Mouse (Mus musculus): Measurements from ENCODE around the gene Epx. TPM values are rescaled to one million over a fixed set of nuclear protein-coding genes. Genes with fewer than 3 reads are reported as not detected.
"Not testable (repeated sequence)": the region's sequence is repeated elsewhere in the genome, so short reads cannot be mapped to it uniquely, and the experiment has no call there.

Gene Epx
- polyA plus RNA-seq, 1 experiment from 2014 or later, result not detected

DNA sequence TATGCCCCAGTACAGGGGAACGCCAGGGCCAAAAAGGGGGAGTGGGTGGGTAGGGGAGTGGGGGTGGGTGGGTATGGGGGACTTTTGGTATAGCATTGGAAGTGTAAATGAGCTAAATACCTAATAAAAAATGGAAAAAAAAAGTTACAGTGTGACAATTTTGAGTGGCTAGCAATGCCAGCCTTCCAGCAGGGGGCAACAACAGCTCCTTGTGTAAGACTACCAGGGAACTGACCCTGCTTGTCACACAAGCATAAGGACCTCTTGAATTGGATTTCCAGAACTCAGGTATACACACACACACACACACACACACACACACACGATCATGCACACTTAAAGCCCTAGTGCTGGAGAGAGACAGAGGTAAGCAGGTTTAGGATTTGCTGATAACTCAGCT, 8.4 kb downstream of the Epx start:
- not testable (repeated sequence) for H3K4me1 ChIP-seq (replicated peaks); H3K4me2 ChIP-seq; ATAC-seq (ENCODE audit: low FRiP score); H3K9me3 ChIP-seq; H3K4me3 ChIP-seq; H3K27ac ChIP-seq; H3K9ac ChIP-seq; H3K27me3 ChIP-seq
- H3K36me3 ChIP-seq, result peaks cover 17% of the 10 kb centered on the region
- 89% methylated on average over 1 of the region's 2 CpGs for WGBS

DNA sequence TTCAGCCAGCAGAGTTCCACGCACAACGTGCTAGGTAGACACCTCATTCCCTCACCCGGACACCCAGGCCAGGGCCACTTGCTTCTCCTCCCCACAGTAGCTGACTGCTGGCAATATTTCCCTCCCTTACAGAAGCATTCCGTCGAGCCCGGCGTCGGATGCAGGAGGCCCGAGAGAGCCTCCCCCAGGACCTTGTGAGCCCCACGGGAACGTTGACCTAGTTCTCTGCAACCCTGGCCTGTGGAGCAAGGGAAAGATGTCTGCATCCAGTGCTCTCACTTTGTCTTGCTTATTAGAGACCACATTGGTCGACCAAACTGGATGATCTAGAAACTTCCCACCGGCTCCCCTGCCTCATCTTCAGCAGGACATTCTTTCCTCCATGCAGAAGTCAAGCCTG, 12.5 kb downstream of the Epx start:
- WGBS, result 95% methylated on average over 13 of the region's 13 CpGs
- Histone ChIP-seq H3K4me3 (no peak overlapping the region), H3K27me3 (no peaks in the 10 kb centered on the region), H3K4me1 (replicated peaks) (no peaks in the 10 kb centered on the region), H3K27ac (no peak overlapping the region), H3K36me3 (peaks cover 40% of the 10 kb centered on the region), H3K4me2 (no peak overlapping the region), H3K9ac (peak overlapping the region; percentile 24; the same call in 1 of the 2 replicates), H3K9me3 (no peaks in the 10 kb centered on the region)
- no peak for ATAC-seq (ENCODE audit: low FRiP score)

DNA sequence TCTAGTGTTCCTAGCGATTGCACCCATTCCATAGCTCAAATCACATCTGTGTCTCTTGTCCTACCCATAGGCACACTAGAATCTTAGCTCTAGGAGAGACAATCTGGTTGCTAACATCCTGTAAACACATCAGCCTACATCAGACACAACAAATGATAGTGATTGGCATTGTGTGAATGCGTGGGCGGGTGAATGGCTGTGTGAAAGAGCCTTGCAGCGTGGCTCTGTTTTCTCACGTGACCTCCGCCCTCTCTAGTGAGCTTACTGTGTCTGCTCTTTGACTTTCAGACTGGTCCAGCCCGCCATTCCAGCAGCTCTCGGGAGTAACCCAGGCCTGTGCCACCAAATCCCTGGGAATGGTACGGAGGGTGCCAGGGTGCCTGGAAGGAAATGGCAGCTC, 14.9 kb downstream of the Epx start:
- no peak overlapping the region for H3K27ac ChIP-seq
- H3K9ac ChIP-seq, result no peak overlapping the region
- peaks cover 58% of the 10 kb centered on the region for H3K36me3 ChIP-seq
- no peak overlapping the region for H3K4me3 ChIP-seq
- no peak overlapping the region for H3K4me2 ChIP-seq
- ATAC-seq (ENCODE audit: low FRiP score), result no peak
- no peaks in the 10 kb centered on the region for H3K4me1 ChIP-seq (replicated peaks)
- WGBS, result 64% methylated on average over 9 of the region's 9 CpGs
- H3K27me3 ChIP-seq, result no peaks in the 10 kb centered on the region
- no peaks in the 10 kb centered on the region for H3K9me3 ChIP-seq

DNA sequence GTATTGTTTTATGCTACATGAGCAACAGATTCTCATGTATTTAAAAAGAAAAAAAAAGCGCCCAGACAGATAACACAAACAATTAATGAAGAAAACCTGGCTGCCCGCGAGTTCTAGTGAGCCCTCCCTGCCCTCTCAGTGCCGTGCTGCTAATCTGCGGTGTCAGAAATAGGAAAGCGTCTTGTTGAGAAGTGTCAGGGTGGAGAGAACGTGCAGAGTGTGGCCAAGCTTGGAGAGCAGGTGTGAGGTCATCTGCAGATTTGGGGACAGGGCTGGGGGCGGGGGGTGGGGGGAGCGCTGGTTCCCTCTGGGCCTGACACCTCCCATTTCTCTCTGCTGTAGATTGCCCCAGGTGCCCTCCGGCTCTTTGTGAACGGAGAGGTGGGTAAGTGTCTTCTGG, 16.1 kb downstream of the Epx start:
- H3K4me2 ChIP-seq, result no peak overlapping the region
- no peaks in the 10 kb centered on the region for H3K27me3 ChIP-seq
- ATAC-seq (ENCODE audit: low FRiP score), result no peak
- H3K27ac ChIP-seq, result no peak overlapping the region
- WGBS, result 92% methylated on average over 11 of the region's 11 CpGs
- no peaks in the 10 kb centered on the region for H3K9me3 ChIP-seq
- no peak overlapping the region for H3K4me3 ChIP-seq
- H3K9ac ChIP-seq, result no peak overlapping the region
- H3K4me1 ChIP-seq (replicated peaks), result no peaks in the 10 kb centered on the region
- H3K36me3 ChIP-seq, result peaks cover 58% of the 10 kb centered on the region

DNA sequence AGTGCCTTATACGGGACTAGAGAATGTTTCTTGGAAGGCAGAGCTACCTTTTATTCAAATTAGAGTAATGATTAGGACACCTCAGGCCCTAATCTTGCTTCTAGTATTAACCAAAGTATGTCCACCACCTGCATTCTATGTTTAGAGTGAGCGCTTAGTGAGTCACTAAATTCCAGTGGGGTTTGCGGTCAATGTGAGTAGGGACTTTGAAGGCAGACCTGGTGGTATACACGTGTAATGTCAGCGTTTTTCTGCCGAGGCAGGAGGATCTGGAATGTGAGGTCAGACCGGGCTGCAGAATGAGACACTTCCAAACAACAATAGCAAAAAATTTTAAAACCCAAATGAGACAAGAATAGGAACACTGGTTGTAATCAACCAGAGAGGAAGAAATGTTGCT, 20.8 kb downstream of the Epx start:
- no peak for ATAC-seq (ENCODE audit: low FRiP score)
- Histone ChIP-seq H3K4me1 (replicated peaks) (peaks cover 11% of the 10 kb centered on the region), H3K27ac (no peak overlapping the region), H3K9me3 (no peaks in the 10 kb centered on the region), H3K9ac (no peak overlapping the region), H3K36me3 (peaks cover 28% of the 10 kb centered on the region), H3K27me3 (no peaks in the 10 kb centered on the region), H3K4me2 (no peak overlapping the region), H3K4me3 (no peak overlapping the region)
- WGBS, result 93% methylated on average over 7 of the region's 7 CpGs

DNA sequence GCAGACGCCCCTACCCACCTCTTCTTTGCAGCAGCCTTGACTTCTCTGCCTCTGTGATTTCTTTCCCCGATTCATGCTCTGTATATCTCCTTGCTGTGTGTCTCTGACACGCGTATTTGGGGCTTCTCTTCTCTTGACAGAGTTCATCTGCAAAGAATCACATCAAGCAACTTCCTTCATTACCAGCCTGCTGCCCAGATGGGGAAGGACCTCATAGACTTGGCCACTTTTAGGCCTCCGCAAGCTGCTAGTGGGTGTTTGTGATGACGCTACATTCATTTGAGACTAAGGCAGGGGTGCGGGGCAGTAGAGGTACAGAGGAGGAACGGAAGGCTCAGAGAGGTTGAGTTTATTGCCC, 21.8 kb downstream of the Epx start:
- H3K4me3 ChIP-seq, result peak overlapping the region; percentile 59
- ATAC-seq (ENCODE audit: low FRiP score), result peak; percentile 58; the same call in 1 of the 2 replicates
- no peaks in the 10 kb centered on the region for H3K27me3 ChIP-seq
- no peaks in the 10 kb centered on the region for H3K9me3 ChIP-seq
- 38% methylated on average over 8 of the region's 8 CpGs for WGBS
- H3K27ac ChIP-seq, result peak overlapping the region; percentile 85
- peaks cover 26% of the 10 kb centered on the region for H3K36me3 ChIP-seq
- peak overlapping the region; percentile 80 for H3K4me2 ChIP-seq
- peaks cover 11% of the 10 kb centered on the region for H3K4me1 ChIP-seq (replicated peaks)
- H3K9ac ChIP-seq, result peak overlapping the region; percentile 77

DNA sequence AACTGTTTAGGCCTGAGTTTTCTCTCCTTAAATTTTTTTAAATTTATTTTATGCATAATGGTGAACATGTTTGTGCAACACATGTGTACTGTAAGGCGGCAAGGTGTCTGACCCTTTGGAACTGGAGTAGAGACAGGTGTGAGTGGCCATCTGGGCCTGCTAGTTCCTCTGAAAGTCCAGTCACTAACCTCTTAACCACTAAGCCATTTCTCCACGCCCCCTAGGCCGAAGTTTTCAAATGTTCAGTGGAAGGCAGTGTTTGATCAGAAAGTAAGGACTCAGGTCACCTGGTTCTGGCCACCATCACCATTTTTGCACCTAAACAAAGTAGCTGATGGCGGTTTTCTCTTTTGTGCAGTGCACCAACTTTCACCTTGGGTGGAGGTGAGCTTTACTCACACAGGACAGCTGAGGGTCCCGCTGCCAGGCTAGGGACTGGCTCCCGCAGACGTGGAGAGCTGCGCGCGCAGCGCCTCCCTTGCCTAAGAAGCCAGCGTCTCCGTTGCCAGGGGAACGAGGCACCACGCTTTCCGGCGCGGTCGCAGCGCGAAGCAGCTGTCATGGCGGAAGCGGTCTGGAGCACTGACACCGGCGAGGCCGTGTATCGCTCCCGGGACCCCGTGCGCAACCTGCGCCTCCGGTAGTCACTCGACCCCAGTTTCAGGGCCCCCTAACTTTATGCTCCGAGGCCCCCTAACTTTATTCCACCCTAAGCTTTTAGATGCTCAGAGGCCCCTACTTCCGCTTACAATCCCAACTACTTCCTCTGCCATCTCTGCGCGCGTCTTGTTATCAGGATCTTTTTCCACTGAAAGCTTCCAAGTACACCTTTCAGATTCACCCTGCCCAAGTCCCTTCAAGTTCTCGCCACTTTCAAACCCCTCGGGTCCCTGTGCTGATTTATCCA, 22.4 kb downstream of the Epx start, which contains the start of gene Mks1:
Mks1 (plus strand) TSS at position 526 of the 907 bp plus-strand sequence.
- Histone ChIP-seq H3K4me2 (peak within 1 kb of the TSS; percentile 80), H3K4me1 (replicated peaks) (peaks cover 11% of the 10 kb centered on the region), H3K27me3 (no peaks in the 10 kb centered on the region), H3K9ac (peak within 1 kb of the TSS; percentile 77), H3K36me3 (peaks cover 20% of the 10 kb centered on the region), H3K27ac (peak within 1 kb of the TSS; percentile 85), H3K4me3 (peak within 1 kb of the TSS; percentile 59), H3K9me3 (no peaks in the 10 kb centered on the region)
- WGBS, result 5% methylated on average over 40 of the region's 40 CpGs
- peak; percentile 93 for ATAC-seq (ENCODE audit: low FRiP score)

DNA sequence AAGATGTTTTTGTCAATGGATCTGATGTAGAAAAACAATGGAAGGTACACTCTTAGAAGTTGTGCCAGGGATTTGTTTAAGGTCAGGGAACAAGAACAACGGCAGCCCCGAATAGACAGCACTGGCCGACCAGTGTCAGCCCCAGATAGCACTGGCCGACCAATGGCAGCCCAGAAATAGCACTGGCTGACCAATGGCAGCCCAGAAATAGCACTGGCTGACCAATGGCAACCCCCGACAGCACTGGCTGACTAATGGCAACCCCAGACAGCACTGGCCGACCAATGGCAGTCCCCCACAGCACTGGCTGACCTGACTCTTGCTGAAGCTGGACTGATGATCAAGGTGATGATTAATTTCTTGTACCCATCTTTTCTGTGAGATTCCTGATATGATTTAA, 27.5 kb downstream of the Epx start:
- Histone ChIP-seq H3K9ac (no peak overlapping the region), H3K27ac (no peak overlapping the region), H3K4me1 (replicated peaks) (peaks cover 5% of the 10 kb centered on the region; the same call in 1 of the 2 replicates), H3K4me2 (no peak overlapping the region), H3K36me3 (no peaks in the 10 kb centered on the region), H3K4me3 (no peak overlapping the region), H3K27me3 (no peaks in the 10 kb centered on the region), H3K9me3 (no peaks in the 10 kb centered on the region)
- ATAC-seq (ENCODE audit: low FRiP score), result no peak
- WGBS, result 69% methylated on average over 6 of the region's 6 CpGs

DNA sequence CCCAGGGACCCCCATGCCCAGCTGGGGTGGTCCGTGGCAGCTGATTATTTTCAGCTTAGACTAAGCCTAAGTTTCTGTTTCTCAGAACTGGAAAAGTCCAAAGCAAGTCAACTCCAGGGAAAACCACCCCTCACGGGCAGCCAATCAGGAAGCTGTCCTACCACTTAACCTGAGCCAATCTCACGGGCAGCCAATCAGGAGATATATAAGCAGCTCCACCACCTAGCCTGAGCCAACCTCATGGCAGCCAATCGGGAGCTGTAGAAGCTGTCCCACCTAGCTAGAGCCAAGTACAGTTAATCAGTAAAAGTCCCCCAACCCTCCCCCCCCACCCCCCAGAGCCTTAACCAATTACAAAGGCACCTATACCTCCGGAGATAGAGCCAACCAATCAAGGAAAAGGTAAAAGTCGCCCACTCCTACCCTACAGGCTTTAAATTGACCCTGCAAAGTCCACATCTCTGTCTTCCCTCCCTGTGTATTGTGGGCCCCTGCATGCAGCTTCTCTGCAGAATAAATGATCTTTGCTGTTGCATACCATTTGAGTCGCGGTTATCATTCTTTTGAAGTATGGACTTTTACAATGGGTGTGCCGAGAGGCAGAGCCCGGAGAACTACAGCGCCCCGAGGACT, 28.3 kb downstream of the Epx start:
- 84% methylated on average over 12 of the region's 12 CpGs for WGBS
- Histone ChIP-seq H3K27ac (no peak overlapping the region), H3K9ac (no peak overlapping the region), H3K4me1 (replicated peaks) (no peaks in the 10 kb centered on the region), H3K27me3 (no peaks in the 10 kb centered on the region), H3K9me3 (no peaks in the 10 kb centered on the region), H3K36me3 (no peaks in the 10 kb centered on the region), H3K4me2 (no peak overlapping the region), H3K4me3 (no peak overlapping the region)
- ATAC-seq (ENCODE audit: low FRiP score), result no peak

DNA sequence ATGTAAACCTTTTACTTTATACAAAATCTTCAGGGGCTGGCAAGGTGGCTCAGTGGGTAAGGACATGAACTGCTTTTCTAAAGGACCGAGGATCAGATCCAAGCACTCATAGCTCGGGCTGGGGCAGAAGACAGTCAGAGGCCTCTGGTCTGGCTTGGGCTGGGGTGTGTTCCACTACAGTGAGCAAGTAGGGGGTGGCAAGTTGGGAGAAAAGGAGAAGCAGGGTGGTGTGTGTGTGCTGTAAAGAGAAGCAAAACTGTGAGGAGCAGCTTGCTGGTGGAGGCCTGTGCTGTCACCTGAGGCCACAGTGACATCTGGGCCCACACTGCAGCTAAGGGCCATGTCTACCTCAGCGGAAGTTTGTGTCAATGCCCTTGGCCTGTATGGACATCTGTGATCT, 33.9 kb downstream of the Epx start:
- WGBS, result 88% methylated on average over 3 of the region's 3 CpGs
- ATAC-seq (ENCODE audit: low FRiP score), result no peak
- Histone ChIP-seq H3K27me3 (no peaks in the 10 kb centered on the region), H3K9ac (no peak overlapping the region), H3K4me2 (no peak overlapping the region), H3K27ac (no peak overlapping the region), H3K9me3 (no peaks in the 10 kb centered on the region), H3K4me3 (no peak overlapping the region), H3K36me3 (no peaks in the 10 kb centered on the region), H3K4me1 (replicated peaks) (no peaks in the 10 kb centered on the region)

DNA sequence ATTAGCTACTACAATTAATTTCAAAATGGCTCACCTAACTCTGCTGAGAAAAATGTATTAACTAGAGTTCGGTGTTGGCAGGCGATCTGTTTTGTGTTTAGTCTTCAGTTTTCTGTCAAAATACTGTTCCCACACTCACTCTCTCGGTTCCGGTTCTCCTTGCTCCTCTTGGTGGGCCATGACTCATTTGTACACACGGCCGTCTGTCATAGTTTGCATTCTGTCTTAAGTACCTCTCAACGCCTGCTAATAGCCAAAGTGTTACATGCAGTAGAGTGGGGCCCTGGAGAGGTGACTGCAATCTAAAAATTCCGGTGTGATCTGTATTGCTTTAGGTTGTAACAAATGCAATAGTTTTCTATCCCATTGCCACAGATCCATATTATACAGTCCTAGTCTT, 34.7 kb downstream of the Epx start:
- Histone ChIP-seq H3K9ac (no peak overlapping the region), H3K36me3 (no peaks in the 10 kb centered on the region), H3K9me3 (no peaks in the 10 kb centered on the region), H3K4me2 (no peak overlapping the region), H3K27ac (no peak overlapping the region), H3K4me3 (no peak overlapping the region), H3K4me1 (replicated peaks) (no peaks in the 10 kb centered on the region), H3K27me3 (no peaks in the 10 kb centered on the region)
- 89% methylated on average over 8 of the region's 8 CpGs for WGBS
- no peak for ATAC-seq (ENCODE audit: low FRiP score)

DNA sequence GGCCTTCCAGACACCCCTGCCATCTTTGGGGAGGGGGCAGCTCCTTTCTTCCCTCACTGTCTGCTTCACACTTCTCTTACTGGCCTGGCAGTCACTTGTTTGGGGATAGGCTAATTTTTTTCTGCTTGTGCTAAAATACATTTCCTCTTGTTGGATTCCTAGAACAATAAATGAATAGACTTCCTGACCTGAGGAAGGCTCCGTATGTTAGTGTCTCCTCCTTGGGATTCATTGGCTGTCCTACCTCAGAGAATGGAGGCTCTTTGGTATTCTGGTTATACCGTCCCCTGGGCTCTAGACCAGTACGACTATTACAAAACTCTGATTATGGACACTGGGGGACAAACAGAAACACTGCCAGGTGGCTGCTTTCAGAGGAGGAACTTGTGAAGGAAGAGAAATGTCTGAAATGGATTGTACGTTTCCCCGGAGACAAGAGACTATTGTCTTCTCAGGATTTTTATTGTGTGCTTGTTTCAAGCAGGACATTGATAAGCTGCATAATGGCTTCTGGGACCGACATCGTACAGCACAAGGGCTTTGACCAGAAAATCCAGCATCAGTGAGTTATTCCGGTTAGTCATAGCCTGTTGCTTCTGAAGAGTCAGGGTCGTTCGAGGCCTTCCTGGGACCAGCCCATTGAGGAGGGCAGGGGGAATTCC, 47.0 kb downstream of the Epx start, which contains the start of gene Lpo:
Lpo (minus strand) TSS at position 51 of the 662 bp plus-strand sequence.
- no peak within 1 kb of the TSS for H3K27ac ChIP-seq
- no peak for ATAC-seq (ENCODE audit: low FRiP score)

More for the DNA sequence above, 47.0 kb downstream of the Epx start, which contains the start of gene Lpo:
- Histone ChIP-seq H3K36me3 (no peaks in the 10 kb centered on the region), H3K4me1 (replicated peaks) (peaks cover 9% of the 10 kb centered on the region), H3K27me3 (peaks cover 12% of the 10 kb centered on the region; the same call in 1 of the 2 replicates), H3K9me3 (no peaks in the 10 kb centered on the region), H3K4me2 (no peak within 1 kb of the TSS), H3K4me3 (no peak within 1 kb of the TSS), H3K9ac (no peak within 1 kb of the TSS)
- WGBS, result 20% methylated on average over 10 of the region's 10 CpGs
